Mouse (Mus musculus) thymus, postnatal 25 days (tissue): ENCODE measurements at regions not wholly inside any gene's neighbourhood (a gene's known extent, or its start where the extent isn't known, plus 50 kb on each side); places are given as distances from the start of the nearest gene placed in this dataset.
A peak's percentile ranks its signal among the peaks of the same experiment; 100 is the strongest.
"Not testable (repeated sequence)": the region's sequence is repeated elsewhere in the genome, so short reads cannot be mapped to it uniquely, and the experiment has no call there.

Source experiments
- DNase-seq: peaks from one replicate; pipeline ENCODE4 v3.0.0; 2022

DNA sequence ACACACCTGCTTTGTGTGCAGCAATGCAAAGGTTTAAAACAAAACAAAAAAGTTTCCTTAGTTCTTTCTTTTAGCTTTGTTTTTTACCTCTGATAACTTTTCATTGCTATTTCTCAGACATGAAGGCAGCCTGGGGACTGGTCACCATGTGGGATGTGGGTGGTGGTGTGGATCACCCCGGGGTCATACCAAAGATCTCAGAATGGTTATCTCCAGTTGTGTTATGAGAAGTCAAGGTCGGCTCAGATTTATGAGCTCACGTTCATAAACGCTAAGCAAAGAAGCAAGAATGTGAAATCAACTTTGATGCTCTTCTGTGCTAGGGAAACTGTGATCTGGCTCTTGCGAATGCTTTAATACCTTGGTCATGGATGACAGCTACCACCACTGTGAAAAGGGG, 102.3 kb upstream of the Map3k1 start:
- DNase-seq: no peak

DNA sequence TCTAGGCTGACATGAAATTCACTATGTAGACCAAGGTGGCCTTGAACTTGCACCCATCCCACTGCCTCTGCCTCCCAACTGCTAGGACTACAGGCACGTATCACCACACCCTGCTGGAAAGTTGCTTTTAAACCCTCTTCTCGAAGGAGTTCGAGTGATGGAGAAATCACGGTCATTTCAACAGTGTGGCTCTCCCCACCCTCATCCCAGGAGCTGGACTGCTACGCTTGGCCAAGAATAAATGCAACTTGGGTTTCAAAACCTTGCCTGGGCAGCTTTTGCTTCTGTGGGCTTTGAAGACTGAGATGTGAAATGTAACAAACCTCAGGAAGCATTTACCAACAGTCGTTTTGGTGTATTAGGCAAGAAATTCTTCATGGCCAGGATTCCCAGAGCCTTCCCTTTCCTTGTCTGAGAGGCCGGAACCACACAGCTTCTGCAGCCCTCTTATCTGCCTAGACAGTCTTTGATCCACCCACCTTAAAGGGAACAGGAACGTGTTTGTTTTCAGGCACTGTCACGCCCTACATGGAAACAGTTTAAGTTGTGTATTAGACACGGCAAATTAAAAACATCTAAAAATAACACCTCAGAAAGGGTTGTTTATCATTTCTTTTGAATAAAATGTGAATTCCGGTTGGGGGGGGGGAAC, 103.0 kb upstream of the Map3k1 start:
- no peak for DNase-seq

DNA sequence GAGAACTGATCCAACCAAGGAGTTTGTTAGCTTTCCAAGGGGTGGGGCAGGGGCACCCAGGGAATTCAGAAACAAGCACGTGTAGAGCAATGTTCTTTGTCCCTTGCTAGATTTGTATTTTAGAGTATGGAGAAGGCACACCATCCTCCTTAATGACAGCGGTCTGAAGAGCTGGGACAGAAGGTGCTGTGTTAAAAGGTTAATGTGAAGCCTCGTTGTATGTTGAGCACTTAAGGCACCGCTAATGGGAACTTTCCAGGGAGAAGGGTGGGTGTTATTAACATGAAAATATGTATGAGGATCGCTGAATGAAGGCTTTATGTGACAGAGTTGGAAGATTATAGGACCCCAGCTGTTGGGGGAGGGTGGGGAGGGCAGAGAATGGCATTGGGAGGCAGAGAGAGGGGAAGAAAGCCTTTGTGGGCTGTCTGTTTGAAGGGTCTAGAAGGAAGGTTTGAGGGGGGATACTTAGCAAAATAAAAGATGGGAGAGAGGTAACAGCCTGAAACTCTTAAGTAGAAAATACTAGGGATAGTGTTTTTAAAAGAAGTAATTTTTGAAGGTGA, 105.6 kb upstream of the Map3k1 start:
- DNase-seq: no peak

DNA sequence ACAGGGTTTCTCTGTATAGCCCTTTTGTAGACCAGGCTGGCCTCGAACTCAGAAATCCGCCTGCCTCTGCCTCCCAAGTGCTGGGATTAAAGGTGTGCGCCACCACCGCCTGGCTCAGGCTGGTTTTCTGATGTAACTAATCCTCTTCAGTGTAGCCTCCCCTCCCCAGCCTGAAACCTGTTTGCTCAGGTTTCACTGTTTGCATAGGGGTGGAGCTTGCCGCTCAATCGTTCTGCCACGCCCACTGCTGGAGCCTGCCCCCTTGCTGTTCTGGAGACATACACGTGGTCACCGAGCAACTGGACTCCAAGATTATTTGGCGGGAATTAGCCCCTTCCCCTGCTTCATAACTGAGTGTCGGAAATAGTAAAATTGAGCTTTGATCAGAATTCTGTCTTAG, 110.6 kb upstream of the Map3k1 start:
- DNase-seq: not testable (repeated sequence)

DNA sequence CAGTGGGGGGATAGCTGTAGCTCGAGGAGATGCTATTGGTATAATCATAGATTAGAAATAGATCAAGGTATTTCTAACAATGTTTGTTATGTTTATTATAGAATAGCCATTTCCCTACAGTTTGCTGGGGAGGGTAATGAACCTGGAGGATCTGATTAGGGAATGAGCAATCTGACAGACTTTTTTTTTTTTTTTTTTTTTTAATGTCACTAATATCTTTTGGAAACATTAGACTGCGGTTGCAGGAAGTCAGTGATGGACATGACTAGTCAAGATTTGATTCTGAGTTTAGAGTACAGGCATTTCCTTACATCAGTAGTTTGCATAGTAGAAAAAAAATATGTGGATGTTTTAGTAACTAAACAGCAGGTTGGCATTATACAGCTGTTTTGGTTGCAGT, 111.7 kb upstream of the Map3k1 start:
- DNase-seq: no peak

DNA sequence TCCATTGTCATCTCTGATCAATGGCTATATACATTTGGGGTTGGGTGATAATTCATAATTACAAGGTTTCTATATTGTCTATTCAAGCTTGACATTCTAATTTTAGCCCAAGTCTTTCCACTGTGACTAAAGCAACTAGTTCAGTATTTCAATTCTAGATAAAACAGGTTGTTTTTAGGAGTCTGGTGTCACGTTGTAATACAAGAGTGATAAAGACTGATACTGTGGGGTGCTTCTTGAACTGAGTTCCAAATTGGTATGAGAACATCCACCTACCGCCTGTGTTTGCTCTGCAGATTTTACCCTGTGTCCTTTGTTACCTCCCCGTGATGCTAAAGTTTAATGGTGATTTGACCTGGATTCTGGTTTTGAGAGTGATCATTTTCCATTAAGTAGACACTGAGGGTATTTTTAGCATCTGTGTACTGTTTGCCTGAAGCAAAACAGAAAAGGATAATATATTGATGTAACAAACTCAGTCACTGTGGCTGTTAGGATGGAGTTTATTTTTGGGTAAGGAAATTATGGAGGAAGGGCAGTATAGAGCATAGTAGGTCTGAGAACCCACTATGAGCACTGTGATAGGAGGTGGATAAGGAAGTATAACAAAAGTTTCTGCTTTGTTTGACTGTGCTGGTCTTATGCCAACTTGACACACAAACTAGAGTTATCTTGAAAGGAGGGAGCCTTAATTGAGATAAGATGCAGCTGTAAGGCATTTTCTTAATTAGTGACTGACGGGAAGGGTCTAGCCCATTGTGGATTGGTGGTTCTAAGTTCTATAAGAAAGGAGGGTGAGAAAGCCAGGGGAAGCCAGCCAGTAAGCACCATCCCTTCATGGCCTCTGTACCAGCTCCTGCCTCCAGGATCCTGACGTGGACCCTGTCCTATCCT, 112.6 kb upstream of the Map3k1 start:
- no peak for DNase-seq

DNA sequence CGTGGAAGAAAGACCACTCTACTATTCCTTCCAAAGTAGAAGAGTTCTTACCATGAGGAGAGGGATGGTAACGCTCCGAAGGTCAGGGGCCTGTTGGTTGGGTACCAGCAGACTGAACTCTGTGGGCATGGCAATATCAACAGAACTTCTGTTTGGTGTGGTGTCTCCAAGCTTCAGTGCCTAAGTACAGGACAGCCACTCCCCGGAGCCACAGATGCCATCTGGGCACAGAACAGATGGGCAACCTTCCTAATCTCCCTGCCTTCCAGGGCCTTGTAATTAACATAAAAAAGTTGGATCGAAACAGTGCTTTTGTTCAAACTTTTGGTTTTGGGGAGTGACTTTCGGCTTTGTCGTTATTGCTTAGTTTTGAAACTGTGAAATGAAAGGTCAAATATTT, 116.6 kb upstream of the Map3k1 start:
- DNase-seq: no peak

DNA sequence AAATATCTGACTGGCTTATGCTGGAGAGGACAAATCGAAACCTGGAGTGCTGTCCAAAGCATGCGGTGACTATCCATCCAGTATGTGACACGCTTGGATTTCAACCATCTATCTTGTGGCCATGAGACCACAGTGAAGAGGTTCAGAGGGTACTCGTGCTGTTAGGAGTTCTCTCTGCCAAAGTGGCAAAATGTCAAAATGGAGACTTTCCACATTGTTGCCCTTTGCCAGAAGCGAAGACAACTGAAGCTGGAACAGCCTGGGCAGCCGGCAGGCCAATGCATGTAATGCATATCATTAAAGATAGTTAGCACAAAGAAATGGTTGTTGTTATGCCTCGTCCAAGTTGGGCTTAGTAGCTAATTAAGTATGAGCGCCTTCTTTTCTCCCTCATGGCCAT, 118.0 kb upstream of the Map3k1 start:
- DNase-seq: no peak

DNA sequence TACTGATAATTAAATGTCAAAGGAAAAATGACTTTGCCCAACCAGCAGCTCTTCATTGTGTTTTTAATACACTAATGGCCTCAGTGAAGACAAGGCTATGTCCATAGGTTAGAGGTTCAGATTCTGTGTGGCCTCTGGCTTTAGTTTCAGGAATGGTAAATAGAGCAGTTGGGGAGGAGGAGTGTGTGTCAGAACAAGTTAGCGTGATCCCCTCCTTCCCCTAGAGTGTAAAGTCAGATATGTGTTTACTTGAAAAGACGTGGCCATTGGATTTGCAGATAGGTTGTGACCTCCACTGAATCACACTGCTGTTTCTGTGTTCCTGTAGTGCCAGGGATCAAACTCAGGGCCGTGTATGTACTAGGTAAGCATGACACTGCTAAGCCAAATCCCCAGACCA, 118.7 kb upstream of the Map3k1 start:
- no peak for DNase-seq

DNA sequence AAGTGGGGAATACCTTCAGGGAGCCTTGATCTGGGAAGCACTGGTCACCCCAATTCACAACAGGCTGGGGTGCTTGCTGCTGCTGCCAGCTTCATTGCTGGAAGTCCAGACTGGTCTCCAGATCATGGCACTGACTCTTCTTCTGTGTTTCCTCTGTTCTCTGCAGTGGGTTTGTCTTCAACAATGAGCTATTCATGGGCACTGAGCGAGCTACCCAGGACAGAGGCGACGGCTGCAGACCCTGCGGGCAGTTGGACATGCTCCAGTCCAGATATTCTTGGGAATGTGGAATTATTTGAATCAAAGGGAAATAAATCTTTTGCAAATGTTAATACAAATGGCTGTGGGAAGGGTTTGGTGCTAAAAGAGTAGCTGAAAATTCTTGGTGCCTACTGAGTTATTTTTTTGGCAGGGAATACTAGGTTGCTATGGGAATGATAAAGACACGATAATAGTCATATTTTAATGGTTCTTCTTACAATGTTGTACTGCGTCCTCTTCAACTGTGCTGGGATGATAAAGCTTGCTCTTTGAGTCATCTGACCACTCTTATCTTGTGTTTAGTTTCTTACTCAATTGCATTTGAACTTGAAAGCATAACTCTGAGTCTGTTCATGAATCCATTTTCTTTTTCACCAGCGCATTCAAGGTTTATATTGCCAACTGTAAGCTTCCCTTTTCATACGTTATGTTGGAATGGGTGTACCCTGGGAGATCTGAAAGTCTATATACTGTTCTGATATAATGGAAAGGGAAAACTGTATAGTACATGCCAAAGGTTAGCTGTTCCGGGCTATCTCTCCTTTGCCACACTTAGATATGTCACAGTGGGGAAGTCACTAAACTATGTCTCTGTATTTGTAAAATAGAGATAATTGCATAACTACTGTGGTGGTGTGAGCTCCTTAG, 120.1 kb upstream of the Map3k1 start:
- no peak for DNase-seq

DNA sequence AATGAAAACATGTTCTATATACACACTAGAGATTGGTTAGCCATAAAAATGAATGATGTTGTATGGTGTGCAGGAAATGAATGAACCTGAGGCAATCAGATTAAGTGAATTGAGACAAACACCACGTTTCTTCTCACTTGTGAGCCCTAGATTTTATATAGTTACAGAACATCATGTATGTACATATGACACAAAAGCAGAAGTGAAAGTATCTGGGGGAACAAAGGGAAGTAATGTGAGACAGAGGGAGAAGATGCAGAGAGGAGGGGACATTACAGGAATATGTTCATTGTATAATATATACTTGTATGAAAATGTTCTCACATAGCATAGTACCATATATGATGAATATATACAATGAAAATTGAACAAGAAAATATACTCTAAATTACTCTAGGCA, 121.1 kb upstream of the Map3k1 start:
- DNase-seq: no peak

DNA sequence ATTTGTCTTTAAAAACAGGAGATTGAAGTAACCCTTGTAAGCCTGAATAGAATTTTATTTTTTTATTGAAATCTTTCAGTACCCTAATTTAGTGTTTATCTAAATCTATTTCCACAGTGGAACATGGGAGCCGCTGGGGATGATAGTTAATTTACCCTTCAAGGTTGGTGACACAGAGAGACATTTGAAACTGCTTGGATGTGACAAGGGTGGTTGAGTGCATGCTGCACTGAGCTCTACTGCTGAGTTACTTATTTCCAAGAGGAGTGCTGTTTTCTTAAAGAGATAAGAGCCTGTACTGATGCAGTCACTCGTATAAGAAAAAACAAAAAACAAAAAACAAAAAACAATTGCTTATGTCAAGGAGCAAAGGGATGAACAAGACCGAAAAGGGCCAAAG, 123.7 kb upstream of the Map3k1 start:
- no peak for DNase-seq

DNA sequence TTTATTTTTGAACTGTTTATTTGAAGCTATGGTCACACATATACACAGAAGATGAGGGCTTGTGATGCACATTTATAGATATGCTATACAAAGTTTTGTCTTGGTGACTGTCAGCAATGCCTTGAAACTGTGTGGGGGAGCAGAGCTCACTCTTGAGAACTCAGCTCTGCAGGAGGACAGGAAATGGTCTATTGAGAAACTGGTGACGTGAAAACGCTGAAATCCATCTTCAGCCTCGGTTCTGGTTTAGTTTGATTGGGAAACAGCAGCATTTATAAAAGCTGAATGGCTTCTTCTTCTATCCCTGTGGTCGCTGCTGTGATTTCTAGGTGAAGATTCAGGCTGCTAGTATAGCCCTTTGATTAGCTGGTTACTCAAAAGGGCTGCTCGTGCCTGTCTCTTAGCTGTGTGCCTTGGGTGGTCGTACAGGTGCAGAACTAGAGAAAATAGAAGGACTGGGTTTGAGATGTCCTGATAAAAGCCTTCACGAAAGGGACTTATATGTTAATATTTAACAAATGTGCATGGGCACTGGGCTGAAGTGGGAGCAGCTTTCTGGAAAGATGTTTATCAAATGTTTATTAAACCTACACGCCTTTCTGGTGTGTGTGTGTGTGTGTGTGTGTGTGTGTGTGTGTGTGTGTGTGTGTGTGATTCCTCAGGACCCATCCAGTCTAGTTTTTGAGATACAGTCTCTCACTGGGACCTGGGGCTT, 124.9 kb upstream of the Map3k1 start:
- peak; percentile 7 for DNase-seq

DNA sequence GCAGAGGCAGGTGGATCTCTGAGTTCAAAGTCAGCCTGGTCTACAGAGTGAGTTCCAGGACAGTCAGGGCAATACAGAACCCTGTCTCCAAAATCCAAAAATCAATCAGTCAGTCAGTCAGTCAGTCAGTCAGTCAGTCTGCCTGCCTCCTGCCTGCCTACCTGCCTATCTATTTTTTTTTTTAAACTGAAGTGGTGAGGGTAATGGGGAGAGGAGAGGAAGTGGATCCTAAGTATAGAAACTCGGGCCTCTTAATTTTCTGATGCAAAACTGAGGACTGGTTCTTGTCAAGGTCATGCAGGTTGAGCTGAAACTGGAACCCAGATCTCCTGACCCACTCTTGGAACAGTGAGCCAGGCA, 126.9 kb upstream of the Map3k1 start:
- DNase-seq: no peak

DNA sequence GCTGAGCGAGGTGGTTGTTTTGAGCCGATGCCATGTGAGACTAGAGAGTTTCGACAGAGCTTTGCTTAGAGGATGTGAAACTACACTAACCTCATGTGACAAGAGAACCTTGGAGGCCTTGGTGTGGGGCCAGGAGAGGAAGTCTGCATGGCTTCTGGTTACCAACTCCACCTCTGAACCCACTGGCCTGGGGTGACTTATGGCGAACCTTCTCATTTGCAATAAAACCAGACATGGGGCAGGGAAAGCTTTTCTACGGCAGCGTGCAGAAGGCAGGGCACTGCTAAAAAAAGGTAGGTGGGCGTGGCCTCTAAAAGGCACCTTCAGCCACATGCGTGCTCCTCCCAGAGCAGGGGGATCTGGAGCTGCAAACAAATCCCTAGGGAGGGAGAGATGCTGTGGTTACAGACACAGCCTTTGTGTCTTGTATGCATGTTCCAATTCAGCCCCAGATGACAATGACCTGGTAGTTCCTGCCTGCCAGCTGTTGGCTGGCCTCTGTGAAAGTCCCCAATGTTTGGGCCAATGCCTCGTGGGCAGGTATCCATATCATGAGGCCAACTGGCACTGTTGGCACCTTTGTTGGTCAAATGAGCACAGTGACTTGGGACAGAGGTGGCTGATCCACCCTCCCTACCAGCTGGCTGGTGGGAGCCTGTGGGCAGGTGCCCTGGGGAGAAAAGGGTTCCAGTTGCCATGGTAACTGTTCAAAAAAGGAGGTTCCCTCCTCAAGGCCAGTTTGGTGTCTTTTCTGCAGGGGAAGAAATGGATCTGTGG, 127.5 kb upstream of the Map3k1 start:
- DNase-seq: peak; percentile 54

DNA sequence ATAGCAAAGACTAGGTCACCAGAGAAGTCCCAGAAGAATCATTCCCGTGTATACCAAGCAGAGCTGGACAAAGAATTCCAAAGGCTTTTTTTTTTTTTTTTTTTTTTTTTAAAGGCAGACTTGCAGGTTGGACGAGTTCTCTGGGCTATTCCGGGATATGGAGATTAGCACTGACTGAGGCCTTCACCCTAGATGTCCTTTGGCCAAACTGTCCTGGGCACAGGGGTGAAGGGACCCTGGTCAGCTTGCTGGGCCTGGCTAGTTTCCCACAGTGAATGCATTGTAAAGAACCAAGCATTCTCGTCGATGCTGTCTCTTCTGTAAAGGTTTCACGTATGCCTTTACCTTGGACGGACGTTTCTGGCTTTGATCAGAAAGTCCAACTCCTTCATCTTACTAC, 128.2 kb upstream of the Map3k1 start:
- no peak for DNase-seq

DNA sequence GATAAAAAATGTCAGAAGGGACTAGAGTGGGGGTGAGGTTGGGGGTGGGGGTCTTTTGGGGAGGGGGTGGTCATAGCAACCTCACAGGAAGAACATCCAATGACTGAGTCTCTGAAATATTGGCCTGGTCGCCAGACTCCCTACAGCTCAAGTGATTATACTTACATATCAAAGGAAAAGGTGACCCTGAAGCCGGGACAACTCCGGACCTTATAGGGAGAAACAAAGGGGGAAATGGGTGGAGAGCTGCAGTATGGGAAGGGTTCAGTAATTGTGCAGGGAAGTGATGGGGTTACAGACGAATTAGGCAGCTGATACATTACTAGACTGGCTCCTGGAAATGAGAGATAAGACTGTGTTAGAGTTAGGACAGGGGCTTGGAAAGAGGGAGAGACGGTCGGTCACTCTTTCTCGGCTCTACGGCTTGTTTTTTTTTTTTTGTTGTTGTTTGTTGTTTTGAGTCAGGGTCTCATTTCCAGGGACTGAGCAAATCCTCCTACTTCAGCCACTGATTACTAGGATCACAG, 130.2 kb upstream of the Map3k1 start:
- DNase-seq: no peak

DNA sequence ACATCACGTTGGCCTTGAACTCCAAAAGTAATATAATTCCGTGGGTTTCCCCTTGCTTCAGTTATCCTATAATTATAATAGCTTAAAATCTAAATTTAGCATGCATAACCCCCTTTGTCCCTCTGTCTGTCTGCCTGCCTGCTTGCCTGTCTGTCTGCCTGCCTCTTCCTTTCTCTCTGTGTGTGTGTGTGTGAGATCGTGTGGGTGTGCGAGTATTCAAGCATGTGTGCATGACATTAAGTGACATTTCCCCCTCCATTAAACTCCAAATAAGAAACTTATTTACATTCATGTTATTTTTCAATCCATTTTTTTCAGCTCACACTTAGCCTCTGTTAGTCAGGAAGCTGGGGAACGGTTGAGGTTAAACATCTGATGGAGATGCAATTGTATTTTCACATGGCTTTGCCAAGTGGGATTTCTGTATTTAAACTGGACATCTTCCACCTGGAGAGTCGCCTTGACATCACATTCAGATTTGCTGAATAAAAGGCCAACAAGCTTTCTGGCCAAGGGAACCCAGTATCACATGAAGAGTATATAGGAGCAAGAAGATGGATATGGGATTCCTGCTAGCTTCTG, 130.8 kb upstream of the Map3k1 start:
- no peak for DNase-seq

DNA sequence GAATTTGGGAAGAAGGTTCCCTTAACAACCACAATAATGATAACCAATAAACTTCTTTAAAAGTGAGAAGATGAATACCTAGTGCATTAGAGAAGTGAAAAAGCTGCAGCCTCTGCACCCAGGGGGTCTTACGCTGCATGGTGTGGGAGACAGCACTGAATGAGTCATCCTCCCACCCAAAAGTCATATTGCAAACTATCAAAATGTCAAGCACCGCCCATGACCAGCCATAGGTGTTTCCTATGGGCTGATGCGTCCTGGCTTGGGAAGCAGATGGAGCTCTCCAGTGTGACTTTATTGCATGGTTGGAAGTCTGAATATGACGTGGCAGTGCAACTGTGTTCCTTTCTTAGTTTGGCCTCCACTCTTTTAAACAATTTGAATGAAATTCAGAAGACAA, 131.5 kb upstream of the Map3k1 start:
- no peak for DNase-seq

DNA sequence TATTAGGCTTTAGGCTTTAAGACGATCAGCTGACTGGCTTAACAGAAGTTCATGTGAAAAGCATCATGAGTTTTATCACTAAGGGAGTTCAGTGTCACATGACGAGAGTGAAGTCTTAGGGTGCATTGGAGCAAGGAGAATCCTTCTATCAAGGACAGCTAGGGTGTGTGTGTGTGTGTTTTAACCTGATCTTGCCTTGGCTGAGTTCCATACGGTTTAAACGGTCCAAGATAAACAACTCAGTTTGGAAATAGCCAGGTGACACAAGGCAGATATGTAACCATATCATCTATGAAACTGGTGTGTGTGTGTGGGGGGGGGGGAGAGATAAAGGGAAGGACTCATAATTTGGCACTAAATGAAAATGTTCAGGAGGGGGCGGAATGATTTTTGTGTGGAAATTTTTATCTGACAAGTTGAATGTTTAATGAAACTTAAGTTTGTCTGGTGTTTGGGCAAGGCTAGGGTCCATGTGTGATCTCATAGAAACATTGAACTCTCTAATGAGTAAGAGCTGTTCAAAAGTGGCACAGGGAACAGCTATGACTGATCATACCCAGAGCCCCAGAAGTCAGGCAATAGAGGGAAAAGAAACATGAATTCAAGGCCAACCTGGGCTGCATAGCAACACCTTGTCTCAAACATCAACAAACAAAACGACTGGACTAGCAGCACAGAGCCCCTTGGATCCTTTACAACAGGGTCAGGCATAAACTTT, 132.2 kb upstream of the Map3k1 start:
- DNase-seq: no peak
